Mouse (Mus musculus): Measurements from ENCODE around the gene Fbxw9.
A peak's percentile ranks its signal among the peaks of the same experiment; 100 is the strongest.

Gene Fbxw9

GRCm38 (mm10) chr8:85084633-85085032 is 24.8 kb downstream of the Fbxw9 start:
- no peak for DNase-seq (ENCODE audit: low spot score)

GRCm38 (mm10) chr8:85086238-85086637 is 26.4 kb downstream of the Fbxw9 start:
- DNase-seq (ENCODE audit: low spot score), result no peak

- no peak for DNase-seq (ENCODE audit: low spot score)
Observed at GRCm38 (mm10) chr8:85088771-85089170, 28.9 kb downstream of the Fbxw9 start.

- peak; percentile 33 for DNase-seq (ENCODE audit: low spot score)
Observed at GRCm38 (mm10) chr8:85090856-85091255, 31.0 kb downstream of the Fbxw9 start.

GRCm38 (mm10) chr8:85091526-85092090 is 31.8 kb downstream of the Fbxw9 start:
- DNase-seq (ENCODE audit: low spot score), result peak; percentile 49

- no peak for DNase-seq (ENCODE audit: low spot score)
Observed at GRCm38 (mm10) chr8:85095051-85095450, 35.2 kb downstream of the Fbxw9 start.

GRCm38 (mm10) chr8:85095566-85095965 is 35.7 kb downstream of the Fbxw9 start:
- DNase-seq (ENCODE audit: low spot score), result no peak

- DNase-seq (ENCODE audit: low spot score), result no peak
Observed at GRCm38 (mm10) chr8:85096196-85096595, 36.3 kb downstream of the Fbxw9 start.

GRCm38 (mm10) chr8:85096850-85097249 is 37.0 kb downstream of the Fbxw9 start:
- no peak for DNase-seq (ENCODE audit: low spot score)

- no peak for DNase-seq (ENCODE audit: low spot score)
Observed at GRCm38 (mm10) chr8:85100076-85100665, 40.3 kb downstream of the Fbxw9 start.

- no peak for DNase-seq (ENCODE audit: low spot score)
Observed at GRCm38 (mm10) chr8:85113241-85113640, 53.4 kb downstream of the Fbxw9 start.

GRCm38 (mm10) chr8:85115501-85115900 is 55.6 kb downstream of the Fbxw9 start:
- no peak for DNase-seq (ENCODE audit: low spot score)

Data from testis, postnatal 10 days (tissue).